Comparison of ENCODE assay signal across 7 mouse cellular contexts in genomic region chr16:97170513-97171081, GRCm38 (mm10). TPM values are rescaled to one million over a fixed set of nuclear protein-coding genes. Genes with fewer than 3 reads are reported as not detected.
DNase-seq lines count a peak whose midpoint lies in the region; ATAC-seq and TF ChIP-seq lines count a peak whose summit lies in the region.

Gene Dscam (minus strand): TSS chr16:97170752.

- H3K9ac ChIP-seq in limb, embryonic 14.5 days (ENCODE audit: low read depth, low read length, severe bottlenecking), result peak within 1 kb of the TSS; percentile 36; the same call in 1 of the 2 replicates

- peak; percentile 26 to 61 for DNase-seq in left cerebral cortex, adult 18-20 months (ENCODE audit: low spot score in 2 of 2)
- no peak for DNase-seq in left cerebral cortex, adult 11 months (ENCODE audit: low spot score)
- DNase-seq in embryo, embryonic 11.5 days (ENCODE audit: low read depth, low spot score), result peak; percentile 37
- no peak for DNase-seq in limb, embryonic 14.5 days (ENCODE audit: low spot score)
- peak; percentile 71 for DNase-seq in right cerebral cortex, postnatal 25 days
- DNase-seq in lung, postnatal 10 days, result no peak

- under 1% methylated on average over 39 of the region's 60 CpGs for WGBS in limb, embryonic 14.5 days

- no peaks in the 10 kb centered on the region for H3K9me3 ChIP-seq in limb, embryonic 14.5 days (ENCODE audit: control insufficient read depth, low read length)

- H3K27me3 ChIP-seq in limb, embryonic 14.5 days (ENCODE audit: control insufficient read depth, insufficient read depth, low read length), result peaks cover 49% of the 10 kb centered on the region

- peak; percentile 18 to 26; a peak in 1 of 4 replicates for ATAC-seq in hematopoietic stem cell, adult 5-6 weeks (replicated peaks in 1 of 2; ENCODE audit: insufficient read depth in 1 of 2, low FRiP score in 2 of 2, low TSS enrichment in 1 of 2, low read depth in 1 of 2, poor library complexity in 2 of 2, severe bottlenecking in 2 of 2)
- ATAC-seq in limb, embryonic 14.5 days (ENCODE audit: low FRiP score, low read depth), result peak; percentile 52; the same call in 1 of the 2 replicates

- H3K4me2 ChIP-seq in limb, embryonic 14.5 days (replicated peaks; ENCODE audit: low read depth, low read length, severe bottlenecking), result peak within 1 kb of the TSS; percentile 91

- H3K27ac ChIP-seq in limb, embryonic 14.5 days (replicated peaks; ENCODE audit: low read depth, low read length), result no peak within 1 kb of the TSS

- peak within 1 kb of the TSS; percentile 48 for H3K4me3 ChIP-seq in limb, embryonic 14.5 days (replicated peaks; ENCODE audit: low read length)

- TF ChIP-seq POLR2A in limb, embryonic 14.5 days (IDR thresholded peaks at IDR 0.05; ENCODE audit: borderline replicate concordance, extremely low read depth, insufficient read depth, insufficient read length), result no peak

- H3K4me1 ChIP-seq in limb, embryonic 14.5 days (ENCODE audit: control insufficient read depth, insufficient read depth, low read length), result peaks cover under 1% of the 10 kb centered on the region; the same call in 1 of the 2 replicates

- no peaks in the 10 kb centered on the region for H3K36me3 ChIP-seq in limb, embryonic 14.5 days (ENCODE audit: control insufficient read depth, insufficient read depth, low read length)

RNA-seq across cellular contexts. Expression of gene Dscam, which starts in this region (rescaled TPM):
- total RNA-seq in left cerebral cortex, adult 18-20 months (2021), result 10 to 100 TPM; 35.7 to 37.9 TPM
- total RNA-seq in hematopoietic stem cell, adult 5-6 weeks (2017), result 0.25 and 1.2 TPM in 2 replicates
- polyA plus RNA-seq in limb, embryonic 14.5 days (2012; rRNA removed), result 0.15 and 0.20 TPM in 2 replicates
- 0.11 and 0.17 TPM in 2 replicates for polyA plus RNA-seq in limb, embryonic 14.5 days (2014; fragmentation: Nextera tagmentation; extraction: Ambion mirVana)

Comparison
In these comparisons a context has a peak if more than half of its experiments do, and no peak if none do; other contexts are left out.
1. RNA of gene Dscam (total RNA-seq): 35.7 to 37.9 TPM in left cerebral cortex, adult 18-20 months; 0.25 to 1.2 TPM in hematopoietic stem cell, adult 5-6 weeks; every median in the first group is over 10 times any median in the second.
2. DNase-seq: peak in left cerebral cortex, adult 18-20 months (2 of 2), embryo, embryonic 11.5 days (single experiment) and right cerebral cortex, postnatal 25 days (single experiment); none in left cerebral cortex, adult 11 months (single experiment), limb, embryonic 14.5 days (single experiment) and lung, postnatal 10 days (single experiment).
3. Peak in ATAC-seq, H3K4me3 ChIP-seq, H3K9ac ChIP-seq and H3K4me2 ChIP-seq in limb, embryonic 14.5 days; RNA of the gene not detected or under 1 TPM.